Comparison of ENCODE assay signal across 16 mouse cellular contexts in the genomic region with DNA sequence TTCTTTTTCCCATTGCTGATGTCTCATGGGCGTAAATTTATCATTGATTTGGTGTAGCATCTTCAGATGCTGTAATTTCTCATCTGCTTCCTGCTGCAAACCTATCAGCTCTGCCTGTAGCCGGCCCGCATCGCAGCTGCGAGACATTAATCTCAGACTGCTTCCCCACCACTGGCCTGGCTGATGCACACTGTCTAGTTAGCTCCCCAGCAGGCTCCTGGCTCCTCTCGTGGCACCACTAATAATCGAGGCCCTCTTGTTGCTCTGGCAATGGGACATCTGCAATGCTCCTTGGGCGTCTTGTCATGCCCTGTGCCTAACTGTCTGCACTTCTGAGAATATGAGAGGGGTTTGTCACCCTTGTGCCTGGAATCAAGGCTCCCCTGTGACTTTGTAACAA.
DNase-seq lines count a peak whose midpoint lies in the region; ATAC-seq lines count a peak whose summit lies in the region.
"Had no signal": no experiment of that assay in that cellular context is flagged by ENCODE, and none has a peak within 500 bp of the region (broad histone marks: within the 10 kb centered on the region; RNA-seq: fewer than 3 reads in every experiment).

No protein-coding gene starts in this region.

- H3K4me1 ChIP-seq in hindbrain, embryonic 12.5 days: 0 out of 2 replicates have a peak, but pooled peaks cover 6% of the 10 kb centered on the region
- H3K4me1 ChIP-seq in hindbrain, embryonic 16.5 days (ENCODE audit: control insufficient read depth, insufficient read depth, low read depth, low read length): no peaks in the 10 kb centered on the region; the same call in none of the 2 replicates
- H3K4me1 ChIP-seq in neural tube, embryonic 13.5 days (replicated peaks): peaks cover 16% of the 10 kb centered on the region
- H3K4me1 ChIP-seq: heart, embryonic 10.5 days; limb, embryonic 12.5 days; midbrain, embryonic 12.5 days had no signal

- peak; percentile 82 for DNase-seq in heart, adult 11 months
- DNase-seq in heart, postnatal 10 days: no peak
- no peak for DNase-seq in layer of hippocampus, postnatal 25 days (ENCODE audit: extremely low spot score in 1 of 2, low spot score in 1 of 2)
- DNase-seq in retina, postnatal 1 day: no peak
- no peak for DNase-seq in thymus, postnatal 4 days
- DNase-seq: cerebellum, adult 8-10 months; liver, postnatal 0 days had no signal

- H3K9me3 ChIP-seq in hindbrain, embryonic 12.5 days (replicated peaks): no peaks in the 10 kb centered on the region
- no peaks in the 10 kb centered on the region for H3K9me3 ChIP-seq in hindbrain, embryonic 16.5 days (ENCODE audit: control insufficient read depth, low read length)
- H3K9me3 ChIP-seq in neural tube, embryonic 13.5 days: no peaks in the 10 kb centered on the region
- H3K9me3 ChIP-seq: heart, embryonic 10.5 days; limb, embryonic 12.5 days; midbrain, embryonic 12.5 days had no signal

- intact Hi-C loops in heart, postnatal 10 days (cut with DNase I): no loop called here

- no peak overlapping the region for H3K4me3 ChIP-seq in hindbrain, embryonic 12.5 days
- no peak overlapping the region for H3K4me3 ChIP-seq in hindbrain, embryonic 16.5 days (ENCODE audit: low read length)
- H3K4me3 ChIP-seq in neural tube, embryonic 13.5 days: no peak overlapping the region
- H3K4me3 ChIP-seq: heart, embryonic 10.5 days; limb, embryonic 12.5 days; midbrain, embryonic 12.5 days had no signal

- H3K36me3 ChIP-seq in hindbrain, embryonic 12.5 days: no peaks in the 10 kb centered on the region
- no peaks in the 10 kb centered on the region for H3K36me3 ChIP-seq in hindbrain, embryonic 16.5 days (ENCODE audit: control insufficient read depth, insufficient read depth, low read length)
- H3K36me3 ChIP-seq in neural tube, embryonic 13.5 days: no peaks in the 10 kb centered on the region
- H3K36me3 ChIP-seq: heart, embryonic 10.5 days; limb, embryonic 12.5 days; midbrain, embryonic 12.5 days had no signal

- H3K27ac ChIP-seq in hindbrain, embryonic 12.5 days: no peak overlapping the region
- H3K27ac ChIP-seq in hindbrain, embryonic 16.5 days (ENCODE audit: low read depth, low read length): no peak overlapping the region
- H3K27ac ChIP-seq in neural tube, embryonic 13.5 days (replicated peaks): peak overlapping the region; percentile 28
- H3K27ac ChIP-seq: heart, embryonic 10.5 days; limb, embryonic 12.5 days; midbrain, embryonic 12.5 days had no signal

- no peaks in the 10 kb centered on the region for H3K27me3 ChIP-seq in hindbrain, embryonic 12.5 days
- H3K27me3 ChIP-seq in hindbrain, embryonic 16.5 days (replicated peaks; ENCODE audit: control insufficient read depth, insufficient read depth, low read length): no peaks in the 10 kb centered on the region
- no peaks in the 10 kb centered on the region for H3K27me3 ChIP-seq in neural tube, embryonic 13.5 days
- H3K27me3 ChIP-seq: limb, embryonic 12.5 days; midbrain, embryonic 12.5 days had no signal

- 61% methylated on average over 8 of the region's 8 CpGs for WGBS in hindbrain, embryonic 12.5 days
- 47% methylated on average over 8 of the region's 8 CpGs for WGBS in hindbrain, embryonic 16.5 days
- WGBS in neural tube, embryonic 13.5 days: 38% methylated on average over 8 of the region's 8 CpGs

- ATAC-seq in hindbrain, embryonic 12.5 days (ENCODE audit: low FRiP score): peak; percentile 65; the same call in 1 of the 2 replicates
- peak; percentile 82 for ATAC-seq in hindbrain, embryonic 16.5 days
- peak; percentile 70 for ATAC-seq in neural tube, embryonic 13.5 days (ENCODE audit: low read depth)
- ATAC-seq: forebrain, embryonic 14.5 days; liver, postnatal 0 days; lung, postnatal 0 days had no signal

- H3K4me2 ChIP-seq in hindbrain, embryonic 12.5 days (replicated peaks): no peak overlapping the region
- no peak overlapping the region for H3K4me2 ChIP-seq in hindbrain, embryonic 16.5 days (ENCODE audit: low read length)
- no peak overlapping the region for H3K4me2 ChIP-seq in neural tube, embryonic 13.5 days
- H3K4me2 ChIP-seq: limb, embryonic 12.5 days; liver, embryonic 11.5 days; midbrain, embryonic 12.5 days had no signal

- H3K9ac ChIP-seq in hindbrain, embryonic 12.5 days: no peak overlapping the region
- H3K9ac ChIP-seq in hindbrain, embryonic 16.5 days (ENCODE audit: low read depth, low read length): no peak overlapping the region
- H3K9ac ChIP-seq in neural tube, embryonic 13.5 days: no peak overlapping the region
- H3K9ac ChIP-seq: limb, embryonic 12.5 days; liver, postnatal 0 days; midbrain, embryonic 12.5 days had no signal
